Mouse (Mus musculus) brain, embryonic 18.5 days (tissue): ENCODE results near the gene Adam12.

Experiments
- DNase-seq: peaks from one replicate; pipeline ENCODE4 v3.0.0-alpha.2; 2012; ENCODE audit warnings: low read depth, low spot score

Adam12 gene

DNA sequence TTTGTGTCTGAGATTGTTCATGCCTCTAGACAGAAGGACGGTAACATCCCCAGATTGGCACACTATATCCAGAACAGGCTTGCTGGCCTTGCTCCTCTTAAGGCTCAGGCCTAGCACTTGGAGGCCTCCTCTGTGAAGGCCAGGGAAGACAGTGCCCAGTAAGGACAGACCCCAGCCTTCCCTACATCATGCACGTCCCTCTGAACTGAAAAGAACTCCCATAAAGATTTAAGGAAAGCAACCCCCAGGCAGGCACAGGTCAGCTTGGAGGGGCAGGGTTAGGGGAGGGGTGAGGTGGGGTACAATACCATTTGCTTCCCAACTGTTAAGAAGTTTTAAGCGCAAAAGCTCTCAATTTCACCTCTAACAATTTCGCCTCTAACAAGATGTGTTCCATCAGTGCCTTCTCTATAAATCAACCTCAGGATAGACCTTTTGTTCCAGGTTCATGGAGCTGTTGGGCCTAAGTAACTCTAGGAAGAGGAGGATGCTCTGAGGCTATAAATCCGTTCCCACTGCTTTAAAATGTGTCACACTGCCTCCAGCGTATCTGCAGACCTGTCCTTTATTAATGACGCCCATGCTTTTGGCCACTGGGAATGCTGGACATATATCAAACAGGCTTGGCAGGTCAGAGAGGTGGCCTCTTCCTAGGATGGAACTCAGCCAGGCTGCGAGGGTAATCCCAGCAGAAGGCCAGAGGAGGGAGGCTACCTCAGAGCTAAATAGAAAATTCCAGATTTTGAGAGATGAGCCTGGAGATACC, 150.5 kb downstream of the Adam12 start:
- no peak for DNase-seq

DNA sequence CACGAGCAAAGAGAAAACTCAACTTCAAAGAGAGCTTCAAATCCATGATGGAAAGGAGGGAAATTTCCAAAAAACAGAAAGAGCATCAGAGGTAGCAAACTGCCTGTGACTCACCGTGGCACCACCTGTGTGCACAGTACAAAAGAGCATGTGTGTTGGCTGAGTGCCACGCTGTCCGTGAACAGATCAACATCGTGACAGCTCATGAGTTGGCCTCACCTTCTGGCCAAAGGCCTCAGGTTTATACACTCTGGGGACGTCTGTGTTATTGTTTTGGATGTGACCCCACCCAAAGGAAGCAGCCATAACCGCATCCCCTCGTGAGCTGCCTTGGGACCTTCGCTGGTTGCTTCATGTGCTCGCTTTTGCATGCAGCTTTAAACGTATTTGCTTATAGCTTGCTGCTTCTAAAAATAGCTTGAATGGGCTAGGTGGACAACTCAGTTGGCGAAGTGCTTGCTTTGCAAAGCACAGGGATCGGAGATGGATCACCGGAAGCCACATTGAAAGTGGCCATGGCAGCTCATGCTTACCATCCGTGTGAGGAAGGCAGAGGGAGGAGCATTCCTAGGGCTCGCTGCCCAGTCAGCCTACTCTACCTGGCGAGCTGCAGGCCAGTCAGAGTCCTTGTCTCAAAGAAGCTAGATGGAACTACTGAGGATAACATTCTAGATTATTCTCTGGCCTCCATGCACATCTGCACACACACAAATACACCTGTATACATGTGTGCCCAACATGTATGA, 151.8 kb downstream of the Adam12 start:
- no peak for DNase-seq

DNA sequence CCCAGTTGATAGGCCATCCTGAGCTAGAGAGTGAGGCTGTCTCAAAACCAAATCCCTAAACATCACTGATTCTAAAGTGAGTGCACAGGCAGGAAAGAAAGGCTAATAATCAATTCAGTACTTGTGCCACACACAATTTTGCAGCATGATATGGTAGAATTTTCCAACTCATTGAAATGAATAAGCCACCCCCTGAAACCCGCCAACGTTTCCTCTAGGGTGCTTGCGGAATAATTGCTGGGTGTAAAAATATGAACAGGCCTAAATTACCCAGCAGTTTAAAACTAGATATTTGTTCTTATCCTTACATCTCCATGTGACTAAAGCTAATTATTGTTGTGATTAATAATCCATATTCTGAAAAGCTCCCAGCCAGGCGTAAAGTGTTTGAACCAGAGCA, 154.3 kb downstream of the Adam12 start:
- DNase-seq, result no peak

DNA sequence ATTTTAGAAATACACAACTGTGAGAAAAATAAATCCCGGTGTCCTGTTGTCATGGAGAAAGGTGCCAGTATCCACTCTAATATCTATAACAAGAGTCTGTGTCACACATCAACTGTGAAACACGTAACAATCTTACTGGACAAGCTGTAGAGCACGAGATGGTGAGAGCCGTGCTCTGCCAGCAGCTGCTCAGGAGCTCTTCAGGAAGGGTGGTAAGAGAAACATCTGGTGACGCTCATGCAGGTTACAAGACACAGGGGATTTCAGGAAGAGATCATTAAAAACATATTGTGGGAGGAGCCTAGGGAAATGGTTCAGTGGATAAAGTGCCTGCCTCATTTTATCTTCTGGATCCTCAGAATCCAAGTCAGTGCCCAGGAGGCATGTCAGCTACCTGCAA, 158.9 kb downstream of the Adam12 start:
- no peak for DNase-seq

DNA sequence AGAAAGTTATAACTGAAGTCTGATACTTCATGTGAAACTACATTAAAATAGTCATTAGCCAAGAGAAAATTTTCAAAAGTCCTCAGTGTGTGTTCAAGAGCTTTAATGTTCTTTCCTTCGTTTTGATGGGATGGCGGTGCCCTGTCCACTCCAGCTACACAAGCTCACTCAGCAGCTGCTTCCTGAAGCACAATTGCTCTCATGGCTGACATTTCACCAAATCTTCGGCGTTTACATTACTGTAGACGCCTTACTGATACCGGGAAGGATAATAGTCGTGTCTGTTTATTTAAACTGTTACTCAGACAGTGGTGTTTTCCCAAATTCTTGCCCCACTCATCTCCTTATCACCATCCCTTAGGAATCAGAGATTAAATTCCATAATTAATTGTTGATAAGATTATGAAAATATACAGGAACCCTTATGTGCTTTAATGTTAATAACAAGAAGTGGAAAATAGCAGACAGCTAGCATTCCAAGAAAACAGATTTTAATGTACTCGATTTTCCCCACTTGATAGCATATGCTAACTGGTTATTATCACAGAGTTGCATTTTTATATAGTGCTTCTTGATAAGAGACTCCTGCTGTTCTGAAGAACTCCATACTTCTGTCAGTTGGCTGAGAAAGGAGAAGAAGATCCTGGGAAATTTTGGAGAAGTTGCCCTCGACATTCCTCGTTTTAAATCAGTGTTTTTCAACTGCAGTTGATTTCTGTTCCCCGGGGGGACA, 160.6 kb downstream of the Adam12 start:
- no peak for DNase-seq

DNA sequence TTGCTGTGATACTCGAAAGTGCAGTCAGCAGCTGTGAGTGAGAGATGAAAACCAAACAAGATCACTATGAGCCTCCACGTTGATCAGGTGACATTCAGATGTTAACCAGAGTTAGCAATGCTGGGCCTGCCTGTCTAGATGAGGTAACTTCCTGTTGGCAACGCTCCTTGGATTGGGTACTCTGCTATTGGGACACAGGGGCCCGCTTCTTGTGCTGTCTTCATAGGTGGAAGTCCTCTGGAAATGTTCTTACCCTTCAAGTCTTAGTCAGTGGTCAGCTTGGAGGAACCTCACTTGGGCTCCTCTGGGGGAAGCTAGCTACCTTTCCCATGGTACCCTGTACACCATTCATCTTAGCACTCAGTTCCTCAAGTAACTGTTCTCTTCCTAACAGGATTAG, 169.3 kb downstream of the Adam12 start:
- no peak for DNase-seq

DNA sequence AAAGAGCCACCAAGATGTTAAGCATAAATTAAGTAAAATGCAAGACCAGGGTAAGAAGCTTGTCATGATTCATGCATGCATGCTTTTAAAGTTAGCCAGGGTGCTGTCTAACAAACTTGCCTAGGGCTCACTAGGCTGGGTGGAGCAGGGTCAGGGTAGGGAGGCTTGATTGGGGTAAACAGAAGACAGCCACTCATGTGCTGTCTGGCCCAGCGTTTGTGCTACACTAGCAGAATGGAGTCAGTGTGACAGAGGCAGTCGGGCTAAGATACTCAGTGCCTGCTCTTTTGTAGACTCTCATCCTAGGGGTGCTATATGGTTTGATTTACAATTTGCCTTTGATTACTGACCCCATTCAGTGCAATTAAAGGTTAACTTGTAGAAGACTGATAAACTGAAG, 179.5 kb downstream of the Adam12 start:
- DNase-seq, result no peak

DNA sequence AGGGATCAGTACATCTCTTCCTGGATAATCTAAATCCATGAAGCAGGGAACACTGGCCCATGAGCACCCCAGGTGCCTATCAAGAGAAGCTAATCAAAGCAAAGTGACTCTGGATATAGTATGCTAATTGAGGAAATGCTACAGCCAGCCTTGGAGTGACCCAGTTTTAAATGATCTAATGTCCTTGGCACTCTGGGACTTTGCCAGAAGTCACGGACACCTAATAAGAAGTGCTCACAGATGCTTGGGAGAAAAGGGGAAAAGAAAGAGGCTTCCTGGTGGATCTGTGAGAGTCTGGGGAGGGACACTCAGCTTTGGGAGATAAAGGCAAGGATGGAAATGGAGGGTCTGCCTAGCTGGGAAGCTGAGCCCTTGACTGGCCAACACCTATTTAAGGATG, 181.6 kb downstream of the Adam12 start:
- no peak for DNase-seq

DNA sequence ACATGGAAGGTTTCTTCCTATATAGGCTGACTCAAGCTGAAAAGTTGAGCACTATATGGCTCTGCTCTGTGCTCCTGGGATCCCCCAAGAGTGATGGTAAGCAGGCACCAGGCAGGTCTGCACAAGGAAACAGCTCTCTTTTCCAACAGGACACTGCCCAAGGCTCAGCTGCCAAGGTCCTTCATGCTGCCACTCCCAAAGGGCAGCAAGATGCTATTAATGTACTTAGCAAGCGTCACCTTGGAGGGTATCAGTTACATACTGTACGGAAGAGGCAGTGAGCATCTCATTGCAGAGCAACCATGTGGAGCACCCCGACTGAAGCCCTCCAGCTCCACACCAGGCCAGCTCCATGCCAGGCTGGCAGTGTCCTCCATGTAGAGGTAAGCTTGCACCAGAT, 185.6 kb downstream of the Adam12 start:
- no peak for DNase-seq

DNA sequence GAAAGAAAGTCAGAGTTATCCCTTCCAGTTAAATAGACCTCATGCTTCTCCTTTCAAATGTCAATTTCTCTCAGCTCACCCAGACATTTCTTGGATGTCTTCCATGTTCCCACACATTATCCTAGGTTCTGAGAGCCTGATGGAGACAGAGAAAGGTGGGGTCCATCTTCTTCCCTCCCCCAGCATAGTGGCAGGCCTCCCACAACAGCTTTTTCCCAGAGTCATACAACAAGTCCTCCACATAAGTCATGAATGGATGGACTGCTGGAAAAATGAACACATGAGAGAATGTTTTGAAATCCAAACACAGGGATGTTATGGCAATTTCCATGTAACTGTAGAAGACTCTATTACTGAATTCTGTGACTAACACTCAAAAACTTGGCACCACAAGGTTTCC, 188.4 kb downstream of the Adam12 start:
- no peak for DNase-seq

DNA sequence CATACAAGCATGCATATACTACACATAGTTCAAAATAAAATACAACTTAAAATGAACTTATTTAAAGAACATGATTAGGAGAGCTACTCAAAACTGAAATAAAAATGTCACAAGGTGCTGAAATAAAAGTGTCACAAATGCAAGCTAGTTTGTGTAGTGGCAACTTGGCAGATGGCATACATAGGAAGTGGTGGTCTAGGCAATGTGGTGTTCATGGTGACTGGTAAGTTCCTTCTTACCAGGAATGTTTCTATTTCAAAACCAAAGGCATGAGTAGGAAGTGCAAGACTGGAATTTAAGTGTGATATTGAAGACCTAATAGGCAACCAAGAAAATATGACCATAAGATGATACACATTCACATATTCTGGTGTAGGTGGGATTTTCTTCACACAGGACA, 189.3 kb downstream of the Adam12 start:
- DNase-seq, result no peak

DNA sequence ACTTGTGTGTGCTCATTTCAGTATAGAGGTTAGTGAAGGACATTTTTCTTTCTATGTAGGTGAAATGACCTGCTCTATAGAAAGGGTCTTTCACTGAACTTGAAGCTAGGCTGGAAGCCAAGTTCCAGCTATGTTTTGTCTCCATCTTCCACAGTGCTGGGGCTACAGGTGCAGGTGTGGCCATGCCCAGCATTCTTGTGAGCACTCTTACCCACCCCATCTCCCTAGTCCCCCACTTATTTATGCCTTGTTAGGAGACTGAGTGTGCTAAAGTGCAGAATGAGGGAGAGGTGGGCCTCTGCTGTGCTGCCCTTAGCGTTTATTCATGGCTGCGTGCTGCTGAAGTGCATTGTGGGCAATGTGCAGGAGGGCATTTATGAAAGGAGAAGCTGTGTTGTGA, 198.0 kb downstream of the Adam12 start:
- DNase-seq, result no peak

DNA sequence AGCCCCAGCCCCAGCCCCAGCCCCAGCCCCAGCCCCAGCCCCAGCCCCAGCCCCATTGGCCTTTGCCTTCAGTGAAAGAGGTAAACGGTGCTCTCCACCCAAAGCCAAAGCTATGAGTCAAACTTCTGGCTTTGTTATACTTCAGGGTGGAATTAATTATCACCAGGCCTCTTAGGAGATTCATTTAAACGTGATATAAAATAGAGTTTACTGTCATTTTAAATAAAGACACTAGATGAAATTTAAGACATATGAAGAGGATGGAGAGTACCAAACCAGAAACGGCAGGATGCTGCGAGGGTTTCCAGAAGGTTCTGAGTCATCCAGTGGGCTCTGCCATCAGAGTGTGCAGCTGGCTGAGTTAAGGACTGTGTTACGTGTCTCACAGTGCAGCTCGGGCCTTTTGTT, 199.0 kb downstream of the Adam12 start:
- no peak for DNase-seq

DNA sequence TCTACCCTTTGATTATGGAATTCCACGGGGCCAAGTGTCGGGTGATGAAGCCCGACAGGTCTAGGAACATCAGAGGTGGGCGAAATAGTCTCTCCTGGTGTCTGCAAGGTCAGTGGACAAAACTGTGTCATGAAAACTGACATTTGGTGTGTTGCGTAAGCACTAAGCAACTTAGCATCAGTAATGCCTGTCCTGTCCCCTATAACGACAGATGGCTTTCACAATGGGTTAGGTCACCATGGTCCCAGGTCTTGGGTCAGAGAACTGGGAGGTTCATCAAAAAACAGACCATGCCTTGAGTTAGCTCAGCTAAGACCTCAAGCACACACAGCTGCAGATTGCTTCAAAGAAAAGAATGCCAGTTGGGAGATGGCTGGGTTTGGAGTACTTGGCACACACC, 200.2 kb downstream of the Adam12 start:
- no peak for DNase-seq

DNA sequence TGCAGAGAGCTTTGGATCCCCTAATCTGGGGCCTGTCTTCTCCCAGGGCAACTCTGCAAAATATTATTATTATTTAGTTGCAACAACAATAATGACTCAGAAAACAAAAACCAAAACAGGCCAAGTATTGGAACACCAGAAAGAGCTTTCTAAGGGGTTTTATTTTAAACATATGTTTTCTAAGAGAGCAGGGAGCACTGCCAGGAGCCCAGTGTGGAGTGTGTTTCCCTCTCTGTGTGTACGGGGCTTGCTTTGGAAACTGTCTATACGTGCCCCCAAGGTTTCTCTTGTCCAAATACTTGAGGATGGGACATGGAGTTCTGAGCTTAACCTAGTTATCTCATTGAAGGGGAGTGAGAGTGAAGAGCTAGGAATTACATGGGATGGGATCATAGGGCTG, 200.7 kb downstream of the Adam12 start:
- no peak for DNase-seq

DNA sequence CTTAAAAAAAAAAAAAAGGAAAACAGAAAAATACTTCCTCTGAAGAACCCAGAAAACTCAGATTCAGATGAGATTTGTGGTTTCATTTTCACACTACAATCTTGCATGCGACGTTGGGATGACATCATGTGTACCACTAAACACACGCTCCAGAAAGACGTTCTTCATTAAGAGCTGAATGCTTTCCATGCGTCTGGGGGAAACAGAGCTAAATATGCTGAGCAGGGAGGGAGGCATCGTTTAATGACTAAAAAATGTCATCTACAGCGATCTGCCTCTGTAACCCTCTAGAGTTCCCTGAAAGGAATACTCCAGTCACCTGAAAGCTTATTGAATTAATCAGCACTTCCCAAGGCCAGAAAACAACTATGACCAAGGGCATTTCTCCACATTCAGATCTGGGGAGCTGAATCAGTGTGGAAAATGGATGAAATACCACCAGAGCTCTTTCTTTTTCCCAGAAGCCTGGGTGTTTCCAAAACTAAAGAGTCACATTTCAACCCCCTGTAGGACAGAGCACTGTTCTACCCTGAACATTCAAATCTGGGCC, 203.6 kb downstream of the Adam12 start:
- no peak for DNase-seq

DNA sequence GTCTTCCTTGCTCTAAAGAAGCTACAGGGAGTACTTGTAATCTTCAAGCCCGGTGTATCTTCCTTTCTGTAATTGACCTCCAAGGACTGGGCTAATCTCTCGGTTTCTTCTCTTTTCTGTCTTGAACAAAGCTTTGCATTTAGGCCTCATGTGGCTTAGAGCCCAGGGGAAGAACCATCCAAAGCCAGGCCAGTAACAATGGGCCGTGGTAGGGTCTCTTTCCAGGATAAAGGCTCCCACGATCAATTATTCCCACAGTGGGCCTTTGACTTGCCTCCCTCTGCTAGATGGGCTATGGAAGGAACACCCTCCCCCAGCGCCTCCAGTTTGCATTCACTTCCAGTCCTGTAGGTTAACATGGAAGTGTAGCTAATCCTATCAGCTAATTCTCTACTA, 204.9 kb downstream of the Adam12 start:
- DNase-seq, result no peak

DNA sequence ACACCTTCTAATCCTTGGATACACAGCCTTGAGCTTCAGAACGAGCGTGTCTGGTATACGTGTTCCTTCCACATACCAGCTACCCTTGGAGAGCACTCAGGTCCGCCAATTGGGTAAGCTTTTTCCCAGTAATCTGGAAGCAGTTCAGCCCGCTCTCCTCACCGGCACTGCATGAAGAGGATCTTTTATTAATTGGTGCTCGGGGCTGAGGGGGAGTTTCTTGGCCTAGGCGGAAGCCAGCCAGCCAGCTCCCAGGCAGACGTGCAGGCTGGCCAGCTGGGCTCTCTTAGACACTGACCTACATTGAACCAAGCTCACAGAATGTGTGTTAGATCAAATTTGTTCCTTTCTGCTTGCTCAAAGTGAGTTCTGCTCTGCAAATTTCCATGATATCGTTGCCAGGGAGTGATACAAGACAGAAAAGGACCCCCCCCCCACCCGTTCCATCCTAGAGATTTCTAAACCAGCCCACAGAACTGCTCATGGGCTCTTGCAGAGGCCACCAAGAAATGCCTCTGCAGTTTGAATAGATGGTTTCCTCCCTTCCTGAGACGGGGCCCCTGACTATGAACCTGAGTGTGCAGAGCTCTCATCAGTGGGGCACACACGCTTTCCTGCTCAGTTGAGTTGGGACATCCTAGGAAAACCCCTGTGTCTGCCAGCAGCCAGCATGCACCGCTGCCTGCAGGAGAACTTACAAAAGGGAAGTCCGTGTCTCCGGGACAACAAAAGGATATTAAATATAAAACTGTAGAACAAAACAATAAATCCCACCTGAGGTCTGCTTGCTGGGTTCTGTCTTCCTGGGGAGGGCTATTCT, 205.5 kb downstream of the Adam12 start:
- DNase-seq, result peak; percentile 36

DNA sequence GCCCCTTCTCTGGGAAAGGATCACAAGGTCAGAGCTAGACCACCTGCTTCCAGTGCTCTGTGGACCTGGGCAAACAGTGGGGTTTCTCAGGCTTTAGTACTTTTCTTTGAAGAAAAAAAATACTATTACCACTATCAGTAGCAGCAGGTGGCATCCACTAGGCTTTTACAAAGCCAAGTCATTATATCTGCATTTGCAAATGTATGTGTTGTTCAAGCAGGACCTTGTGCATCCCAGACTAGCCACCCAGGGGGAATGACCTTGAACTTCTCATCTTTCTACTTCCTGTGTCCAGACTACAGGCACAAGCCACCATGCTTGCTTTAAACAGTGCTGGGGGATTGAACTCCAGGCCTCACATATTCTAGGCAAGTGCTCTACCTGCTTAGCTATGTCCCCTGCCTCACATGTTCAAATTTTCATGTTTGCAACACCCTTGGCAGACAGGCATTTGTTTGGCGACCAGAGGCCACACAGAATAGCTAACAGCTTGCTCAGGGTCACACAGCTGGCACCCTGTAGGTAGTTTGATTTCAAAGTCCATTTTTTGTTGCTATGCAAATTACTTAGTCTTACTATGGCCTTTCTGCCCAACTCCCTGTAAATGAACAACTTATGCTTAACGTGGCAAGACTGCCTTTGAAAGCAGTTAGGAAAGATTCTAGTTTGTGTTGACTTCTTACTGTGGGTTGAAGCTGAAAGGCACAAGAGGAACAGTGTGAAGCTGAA, 209.6 kb downstream of the Adam12 start:
- DNase-seq, result no peak

DNA sequence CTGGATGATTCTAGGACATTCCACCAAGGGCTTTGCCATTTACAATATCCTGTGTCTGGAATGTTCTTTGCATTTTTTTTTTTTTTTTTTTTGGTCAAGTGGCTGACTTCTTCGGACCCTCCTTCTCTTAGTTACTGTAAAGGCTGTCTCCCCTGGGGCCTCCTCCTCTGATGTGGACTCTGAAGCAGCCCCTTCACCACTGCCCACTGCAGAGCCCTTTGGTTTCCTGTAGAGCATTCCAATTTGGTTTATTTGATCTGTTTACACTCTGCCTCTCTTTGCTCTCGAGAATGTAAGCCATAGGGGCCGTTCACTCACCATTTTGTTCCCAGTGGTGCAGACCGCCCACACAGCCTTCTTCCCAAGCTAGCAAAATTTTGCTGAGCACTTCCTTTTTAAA, 216.7 kb downstream of the Adam12 start:
- DNase-seq, result no peak

DNA sequence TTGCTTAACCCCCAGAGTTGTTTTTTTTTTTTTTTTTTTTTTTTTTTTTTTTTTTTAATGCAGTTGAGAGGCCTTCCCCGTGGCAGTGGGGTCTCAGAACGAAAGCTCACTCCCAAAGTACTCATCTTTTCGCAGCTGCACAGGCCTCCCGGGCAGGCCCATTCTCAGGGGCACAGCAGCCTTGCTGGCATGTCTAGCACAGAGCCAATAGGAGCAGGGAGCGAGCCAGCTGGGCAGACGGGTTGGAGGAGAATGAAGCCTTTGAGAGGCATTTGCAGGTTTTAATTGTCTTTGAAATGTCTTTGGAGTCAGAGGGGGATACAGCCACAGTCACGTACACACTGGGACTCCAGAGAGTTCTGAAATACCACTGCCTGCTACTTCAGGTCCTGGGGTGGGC, 217.2 kb downstream of the Adam12 start:
- DNase-seq, result no peak
